Mouse (Mus musculus) 3134 (cell line): Measurements from ENCODE around the gene Entpd2.
A peak's percentile ranks its signal among the peaks of the same experiment; 100 is the strongest.

Experiments used
- DNase-seq: peaks from one replicate; pipeline ENCODE4 v3.0.0-alpha.2; 2011; ENCODE audit warnings: low spot score; ENCODE audit not compliant: insufficient read length; ENCODE audit errors: extremely low read depth

Entpd2 gene

DNA sequence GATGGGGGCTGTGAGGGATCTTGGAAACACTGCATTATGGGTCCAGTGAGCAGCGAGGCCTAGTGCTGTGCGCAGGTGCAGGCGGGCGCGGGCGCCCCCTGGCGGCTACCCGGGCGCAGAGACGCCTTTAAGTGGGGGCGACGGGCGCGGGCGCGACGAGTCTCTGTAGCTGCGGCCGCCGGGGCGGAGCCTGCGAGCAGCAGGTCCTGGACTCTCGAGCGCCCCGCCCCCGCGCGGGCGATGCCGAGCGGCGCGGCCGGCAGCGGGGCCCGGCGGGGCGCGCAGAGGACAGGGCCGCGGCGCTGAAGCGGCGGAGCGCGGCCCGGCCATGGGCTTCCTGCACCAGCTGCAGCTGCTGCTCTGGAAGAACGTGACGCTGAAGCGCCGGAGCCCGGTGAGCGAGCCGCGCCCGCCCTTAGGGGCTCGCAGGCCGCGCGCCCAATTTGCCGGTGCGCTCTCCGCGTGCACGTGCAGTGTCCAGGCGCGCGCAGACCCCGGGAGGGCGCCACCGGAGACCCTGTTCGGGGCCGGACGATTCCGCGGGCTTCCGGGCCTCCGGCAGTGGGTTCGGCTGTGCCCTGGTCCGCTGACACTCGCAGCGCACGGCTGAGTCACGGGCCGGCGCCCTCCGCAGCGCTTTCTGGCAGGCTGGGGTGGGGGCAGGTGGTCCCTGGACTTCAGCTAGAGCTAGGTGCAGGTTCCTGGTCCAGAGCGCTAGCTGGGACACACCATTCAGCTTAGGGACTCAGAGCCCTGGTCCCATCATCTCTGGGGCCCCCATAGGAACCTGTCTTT lies 33.0 kb downstream of the Entpd2 start, which contains the start of gene Abca2:
Gene Abca2 (plus strand): TSS at position 262 of the 795 bp plus-strand sequence.
- DNase-seq: peak; percentile 94

DNA sequence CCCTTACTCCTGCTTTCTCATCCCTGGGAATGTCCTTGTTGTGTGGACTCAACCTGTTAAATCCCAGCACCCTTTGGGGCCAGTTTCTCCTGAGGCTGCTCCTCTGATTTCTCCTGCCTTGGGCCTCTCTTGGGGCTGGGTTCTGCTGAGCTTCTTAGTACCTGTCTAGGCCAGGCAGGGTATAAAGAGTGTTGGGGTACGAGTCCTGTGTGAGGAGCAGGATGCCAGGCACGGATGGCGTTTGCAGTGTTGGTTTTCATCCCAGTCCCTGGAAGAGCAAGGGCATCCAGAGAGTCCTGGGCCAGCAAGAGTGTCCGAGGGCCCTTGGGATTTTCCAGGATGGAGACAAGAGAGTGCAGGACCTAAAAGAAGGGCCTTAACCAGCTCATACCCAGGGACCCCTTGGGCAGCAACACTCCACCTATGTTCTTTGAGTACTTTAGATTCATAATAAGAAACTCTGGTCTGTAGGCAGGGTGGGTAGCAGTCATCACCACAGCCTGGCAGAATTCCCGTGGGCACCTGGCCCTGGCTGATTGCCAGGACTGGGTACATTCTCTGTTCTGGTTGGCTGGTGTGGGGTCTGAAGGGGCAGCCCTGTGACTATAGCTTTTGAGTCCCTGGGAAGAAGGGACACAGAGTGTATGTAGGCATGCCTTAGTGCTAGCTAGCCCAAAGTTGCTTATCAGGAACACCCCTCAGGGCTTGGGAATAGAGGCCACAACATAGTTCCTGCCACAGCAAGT lies 33.9 kb downstream of the Entpd2 start:
- no peak for DNase-seq

DNA sequence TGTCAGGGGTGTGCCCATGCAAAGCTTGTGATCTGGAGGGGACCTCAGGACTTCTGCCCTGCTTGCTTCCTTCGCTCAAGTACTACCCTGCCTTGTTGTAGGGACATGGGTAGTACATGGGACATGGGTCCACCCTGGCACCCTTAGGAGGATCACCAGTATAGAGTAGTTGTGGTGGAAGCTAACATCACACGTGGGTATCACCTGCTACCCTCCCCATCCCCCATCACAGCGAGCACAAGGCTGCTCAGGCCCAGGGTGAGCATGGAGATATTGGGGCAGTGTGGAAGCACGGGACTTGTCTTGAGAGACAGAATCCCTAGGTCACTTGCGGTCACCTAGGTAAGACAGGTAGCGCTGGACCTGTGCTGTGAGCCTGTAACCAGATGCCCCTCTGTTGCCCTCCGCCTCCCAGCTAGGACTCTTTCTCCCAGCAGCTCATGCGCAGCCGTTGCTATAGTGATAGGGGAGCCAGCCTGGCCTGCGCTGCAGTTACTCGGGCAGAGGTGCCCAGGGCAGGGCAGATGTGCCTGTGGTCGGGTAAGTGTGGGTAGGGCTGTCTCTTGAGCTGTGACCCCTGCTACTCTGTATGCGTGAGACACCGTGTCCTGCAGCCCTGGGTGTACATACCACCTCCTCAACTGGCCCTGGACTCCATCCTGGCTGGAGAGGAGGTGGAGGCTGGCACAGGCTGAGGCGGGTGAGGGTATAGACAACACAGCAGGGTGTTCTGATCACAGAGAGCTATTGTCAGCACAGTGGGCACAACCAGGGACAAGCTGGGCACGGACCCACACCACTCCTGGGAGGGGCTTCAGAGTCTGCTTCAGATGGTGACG lies 34.9 kb downstream of the Entpd2 start:
- no peak for DNase-seq

DNA sequence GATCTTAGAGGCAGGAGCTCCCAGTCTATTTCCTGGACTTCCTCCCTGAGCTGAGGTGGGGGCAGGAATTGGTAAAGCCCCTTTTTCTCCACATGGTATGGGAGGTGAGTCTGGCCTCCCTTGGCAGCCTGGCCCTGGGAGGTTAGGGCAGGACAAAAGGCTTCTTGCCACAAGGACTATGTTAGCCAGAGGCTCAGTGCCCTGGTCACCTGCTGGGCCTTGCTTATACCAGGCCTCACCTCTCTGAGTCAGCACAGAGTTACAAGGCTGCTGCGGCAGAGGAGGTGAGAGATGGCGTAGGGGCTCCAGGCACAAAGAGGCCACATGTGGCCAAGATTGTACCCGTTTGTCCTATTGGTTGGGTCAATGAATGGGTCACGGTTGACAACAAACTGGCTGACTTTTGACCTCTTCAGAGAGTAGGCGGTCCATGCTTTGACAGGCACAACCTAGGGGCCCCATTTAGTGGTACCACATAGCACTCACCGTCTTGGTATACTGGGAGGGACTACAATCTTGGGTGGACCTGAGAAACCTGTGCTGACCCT lies 35.7 kb downstream of the Entpd2 start:
- no peak for DNase-seq

DNA sequence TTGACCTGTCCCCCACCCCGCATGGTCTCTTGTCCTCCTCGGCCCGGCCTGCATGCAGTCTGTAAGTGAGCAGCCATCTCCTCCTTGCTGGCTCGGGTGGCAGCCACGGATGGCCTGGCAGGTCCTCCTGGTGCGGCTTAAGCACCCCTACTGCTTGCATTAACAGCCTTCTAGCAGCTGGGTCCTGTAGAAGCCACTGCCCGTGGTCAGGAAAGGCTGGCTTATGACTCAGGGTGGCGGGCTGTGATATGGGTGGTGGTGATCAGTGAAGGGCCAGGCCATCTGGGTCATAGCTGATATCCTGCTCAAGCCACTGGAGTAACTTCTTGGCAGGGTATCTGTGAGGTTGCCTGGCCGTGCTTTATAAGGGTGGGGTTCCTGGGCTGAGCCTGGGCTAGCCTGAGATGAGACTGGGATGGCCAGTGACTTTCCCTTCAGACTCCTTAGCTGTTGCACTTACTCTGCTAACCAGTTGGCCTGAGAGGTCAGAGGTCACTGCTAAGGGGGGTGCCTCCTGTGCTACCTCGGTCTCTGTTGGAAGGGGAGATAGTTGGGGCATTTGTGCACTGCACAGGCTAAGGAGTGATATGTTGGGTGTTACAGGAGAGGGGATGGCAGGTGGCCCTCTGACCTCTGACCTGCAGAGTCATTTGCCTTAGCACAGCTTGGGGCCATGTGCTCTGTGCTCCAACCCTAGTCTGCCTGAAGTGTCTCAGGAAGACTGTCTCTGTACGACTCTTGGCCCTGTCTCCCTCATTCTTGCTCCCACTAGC lies 36.8 kb downstream of the Entpd2 start:
- no peak for DNase-seq

DNA sequence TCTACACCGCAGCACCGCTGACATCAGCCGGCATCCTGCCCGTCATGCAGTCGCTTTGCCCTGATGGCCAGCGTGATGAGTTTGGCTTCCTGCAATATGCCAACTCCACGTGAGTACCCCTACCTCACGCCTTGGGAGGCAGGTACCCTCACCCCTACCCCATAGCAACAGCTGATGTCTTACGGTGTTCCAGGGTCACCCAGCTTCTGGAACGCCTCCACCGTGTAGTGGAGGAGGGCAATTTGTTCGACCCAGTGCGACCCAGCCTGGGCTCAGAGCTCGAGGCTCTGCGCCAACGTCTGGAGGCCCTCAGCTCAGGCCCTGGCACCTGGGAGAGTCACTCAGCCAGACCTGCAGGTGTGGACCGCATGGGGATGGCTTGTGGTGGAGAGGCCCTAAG lies 37.4 kb downstream of the Entpd2 start:
- DNase-seq: no peak

- DNase-seq: no peak
Measured at GRCm38 (mm10) chr2:25434292-25434691, 38.6 kb downstream of the Entpd2 start.

GRCm38 (mm10) chr2:25436286-25436820 lies 40.7 kb downstream of the Entpd2 start:
- no peak for DNase-seq

GRCm38 (mm10) chr2:25441067-25441466 lies 45.4 kb downstream of the Entpd2 start:
- no peak for DNase-seq

GRCm38 (mm10) chr2:25442682-25443081 lies 47.0 kb downstream of the Entpd2 start:
- DNase-seq: no peak
